Mouse (Mus musculus) forebrain, embryonic 15.5 days (tissue): ENCODE measurements around the gene Srebf2. TPM values are rescaled to one million over a fixed set of nuclear protein-coding genes. Genes with fewer than 3 reads are reported as not detected.

Experiments
- ATAC-seq: fragments of 200-750 bp; cut with Nextera tagmentation; replicated peaks from 2 replicates; pipeline ENCODE4 v1.8.0; 2017; ENCODE audit warnings: mild to moderate bottlenecking, moderate TSS enrichment, moderate library complexity
- H3K27ac ChIP-seq: fragments of 300-500 bp; sonication (generic); replicated peaks from 2 replicates; pipeline ENCODE4 v1.5.1; 2015; ENCODE audit warnings: mild to moderate bottlenecking, inconsistent platforms
- H3K27me3 ChIP-seq: fragments of 300-500 bp; sonication (generic); 2 replicates; pipeline ENCODE4 v1.6.1; 2015; ENCODE audit warnings: inconsistent platforms
- H3K36me3 ChIP-seq: fragments of 300-500 bp; sonication (generic); 2 replicates; pipeline ENCODE4 v1.6.1; 2015; ENCODE audit warnings: mild to moderate bottlenecking, inconsistent platforms
- H3K4me1 ChIP-seq: fragments of 300-500 bp; sonication (generic); 2 replicates; pipeline ENCODE4 v1.6.1; 2015; ENCODE audit warnings: inconsistent platforms
- H3K4me2 ChIP-seq: fragments of 300-500 bp; sonication (generic); replicated peaks from 2 replicates; pipeline ENCODE4 v1.6.1; 2015; ENCODE audit warnings: mild to moderate bottlenecking, inconsistent platforms
- H3K4me3 ChIP-seq: fragments of 300-500 bp; sonication (generic); 2 replicates; pipeline ENCODE4 v1.5.1; 2015; ENCODE audit warnings: mild to moderate bottlenecking, inconsistent platforms
- H3K9ac ChIP-seq: fragments of 300-500 bp; sonication (generic); replicated peaks from 2 replicates; pipeline ENCODE4 v1.6.1; 2015; ENCODE audit warnings: mild to moderate bottlenecking, inconsistent platforms
- H3K9me3 ChIP-seq: fragments of 300-500 bp; sonication (generic); 2 replicates; pipeline ENCODE4 v1.6.1; 2016; ENCODE audit warnings: inconsistent platforms
- WGBS: fragments of 180-500 bp; shearing (Covaris S2); methylation state at CpG from one replicate; pipeline ENCODE4 v1.1.7; 2015; ENCODE audit warnings: mixed read lengths; 5-methylcytosine and 5-hydroxymethylcytosine counted together
- polyA plus RNA-seq: library from polyadenylated mRNA; unstranded; fragments of >200 nt; fragmentation: Nextera tagmentation; extraction: Ambion mirVana; gene quantifications from 2 replicates; pipeline ENCODE4 v1.2.1, GENCODE M21; 2015

The Srebf2 gene
- polyA plus RNA-seq, 1 experiment from 2014 or later, result 225 TPM

DNA sequence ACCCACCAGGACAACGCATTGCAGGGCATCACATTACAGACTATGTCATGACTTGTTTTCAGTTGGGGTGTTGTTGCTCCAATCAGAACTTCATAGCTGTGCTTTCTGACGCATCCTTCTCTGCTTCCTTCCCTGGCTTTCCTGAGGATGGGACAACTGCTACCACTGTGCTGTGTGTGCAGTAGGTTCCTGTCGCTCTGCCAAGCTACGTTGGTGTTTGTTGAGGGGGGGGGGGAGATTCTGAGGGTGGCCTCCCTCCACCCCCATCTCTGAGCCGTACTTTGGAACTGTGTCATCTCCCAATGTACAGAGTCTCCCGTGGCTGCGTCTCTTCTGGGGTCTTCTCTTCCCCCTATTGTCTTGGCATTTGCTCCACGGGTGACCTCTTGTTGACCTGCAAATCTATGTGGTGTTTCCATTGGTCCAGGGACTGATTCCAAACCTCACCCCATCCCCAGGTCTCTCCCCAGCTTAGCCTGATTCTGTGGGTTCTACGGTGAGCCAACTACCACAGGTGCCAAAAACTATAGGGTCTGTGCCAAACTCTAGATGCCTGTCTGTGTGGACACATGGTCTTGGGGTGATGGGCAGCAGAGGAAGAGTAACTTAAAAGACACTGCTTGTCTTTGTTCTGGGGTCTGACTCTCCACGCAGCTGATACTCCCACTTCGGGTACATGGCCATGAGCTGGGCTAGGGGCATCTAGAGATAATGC lies 68.5 kb downstream of the Srebf2 start:
- no peak overlapping the region for H3K4me2 ChIP-seq
- no peaks in the 10 kb centered on the region for H3K36me3 ChIP-seq
- 34% methylated on average over 11 of the region's 11 CpGs for WGBS
- no peaks in the 10 kb centered on the region for H3K9me3 ChIP-seq
- no peak overlapping the region for H3K4me3 ChIP-seq
- H3K9ac ChIP-seq, result no peak overlapping the region
- peaks cover 37% of the 10 kb centered on the region for H3K4me1 ChIP-seq
- peaks cover 49% of the 10 kb centered on the region for H3K27me3 ChIP-seq
- H3K27ac ChIP-seq, result no peak overlapping the region
- ATAC-seq, result no peak

GRCm38 (mm10) chr15:82216142-82216827 lies 69.3 kb downstream of the Srebf2 start:
- Histone ChIP-seq H3K9ac (no peak overlapping the region), H3K4me1 (peaks cover 36% of the 10 kb centered on the region), H3K4me2 (no peak overlapping the region), H3K4me3 (no peak overlapping the region), H3K27me3 (peaks cover 41% of the 10 kb centered on the region), H3K36me3 (no peaks in the 10 kb centered on the region), H3K9me3 (no peaks in the 10 kb centered on the region), H3K27ac (no peak overlapping the region)
- 27% methylated on average over 20 of the region's 20 CpGs for WGBS
- ATAC-seq, result no peak

DNA sequence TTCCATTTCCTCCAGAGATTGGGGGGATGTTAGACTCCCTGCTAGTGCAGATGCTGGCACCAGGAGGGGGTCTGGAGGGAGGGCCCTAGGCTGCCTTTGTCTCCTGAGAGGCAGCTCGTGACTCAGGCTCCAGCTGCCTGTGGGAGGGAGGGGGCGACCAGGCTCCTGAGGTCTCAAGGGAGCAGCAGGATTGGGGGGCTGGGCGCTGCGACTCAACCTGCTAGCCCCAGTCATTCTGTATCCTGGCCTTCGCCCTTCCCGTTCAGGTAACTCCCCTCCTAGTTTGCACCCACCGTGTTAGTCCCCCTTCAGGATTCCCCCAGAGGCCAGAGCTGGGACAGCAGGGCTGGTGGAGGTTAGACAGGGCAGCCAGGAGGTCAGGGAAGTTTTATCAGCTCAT lies 70.1 kb downstream of the Srebf2 start:
- ATAC-seq, result peak; percentile 27
- H3K4me3 ChIP-seq, result no peak overlapping the region
- 19% methylated on average over 7 of the region's 7 CpGs for WGBS
- H3K4me1 ChIP-seq, result peaks cover 29% of the 10 kb centered on the region
- peaks cover 34% of the 10 kb centered on the region for H3K27me3 ChIP-seq
- H3K9me3 ChIP-seq, result no peaks in the 10 kb centered on the region
- no peak overlapping the region for H3K4me2 ChIP-seq
- no peaks in the 10 kb centered on the region for H3K36me3 ChIP-seq
- H3K27ac ChIP-seq, result no peak overlapping the region
- no peak overlapping the region for H3K9ac ChIP-seq

DNA sequence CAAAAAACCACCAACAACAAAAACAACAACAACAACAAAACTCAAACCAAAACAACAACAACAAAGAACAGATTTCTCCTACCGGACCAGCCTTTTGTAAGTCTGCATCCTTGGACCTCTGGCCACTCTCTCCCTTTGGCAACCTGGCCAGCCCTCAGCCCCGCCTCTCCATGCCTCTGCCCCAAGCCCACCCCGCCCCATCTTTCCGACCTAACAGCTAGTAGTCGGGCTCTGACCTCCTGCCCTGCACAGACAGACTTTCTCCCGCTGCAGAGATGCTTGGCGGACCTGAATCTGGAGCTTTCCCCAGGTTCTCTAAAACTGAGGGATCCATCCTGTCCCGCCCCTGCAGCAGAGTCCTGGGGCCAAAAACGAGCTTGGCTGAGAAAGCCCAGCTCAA lies 71.0 kb downstream of the Srebf2 start:
- no peak overlapping the region for H3K9ac ChIP-seq
- ATAC-seq, result no peak
- H3K27me3 ChIP-seq, result peaks cover 25% of the 10 kb centered on the region
- H3K9me3 ChIP-seq, result no peaks in the 10 kb centered on the region
- H3K27ac ChIP-seq, result no peak overlapping the region
- H3K4me3 ChIP-seq, result no peak overlapping the region
- H3K36me3 ChIP-seq, result no peaks in the 10 kb centered on the region
- H3K4me1 ChIP-seq, result peaks cover 20% of the 10 kb centered on the region
- WGBS, result 40% methylated on average over 9 of the region's 9 CpGs
- H3K4me2 ChIP-seq, result no peak overlapping the region

GRCm38 (mm10) chr15:82218778-82219666 lies 72.0 kb downstream of the Srebf2 start:
- Histone ChIP-seq H3K9me3 (no peaks in the 10 kb centered on the region), H3K27me3 (peaks cover 16% of the 10 kb centered on the region), H3K9ac (no peak overlapping the region), H3K4me3 (no peak overlapping the region), H3K4me1 (peaks cover 25% of the 10 kb centered on the region), H3K27ac (no peak overlapping the region), H3K4me2 (no peak overlapping the region), H3K36me3 (no peaks in the 10 kb centered on the region)
- WGBS, result 79% methylated on average over 26 of the region's 26 CpGs
- no peak for ATAC-seq

DNA sequence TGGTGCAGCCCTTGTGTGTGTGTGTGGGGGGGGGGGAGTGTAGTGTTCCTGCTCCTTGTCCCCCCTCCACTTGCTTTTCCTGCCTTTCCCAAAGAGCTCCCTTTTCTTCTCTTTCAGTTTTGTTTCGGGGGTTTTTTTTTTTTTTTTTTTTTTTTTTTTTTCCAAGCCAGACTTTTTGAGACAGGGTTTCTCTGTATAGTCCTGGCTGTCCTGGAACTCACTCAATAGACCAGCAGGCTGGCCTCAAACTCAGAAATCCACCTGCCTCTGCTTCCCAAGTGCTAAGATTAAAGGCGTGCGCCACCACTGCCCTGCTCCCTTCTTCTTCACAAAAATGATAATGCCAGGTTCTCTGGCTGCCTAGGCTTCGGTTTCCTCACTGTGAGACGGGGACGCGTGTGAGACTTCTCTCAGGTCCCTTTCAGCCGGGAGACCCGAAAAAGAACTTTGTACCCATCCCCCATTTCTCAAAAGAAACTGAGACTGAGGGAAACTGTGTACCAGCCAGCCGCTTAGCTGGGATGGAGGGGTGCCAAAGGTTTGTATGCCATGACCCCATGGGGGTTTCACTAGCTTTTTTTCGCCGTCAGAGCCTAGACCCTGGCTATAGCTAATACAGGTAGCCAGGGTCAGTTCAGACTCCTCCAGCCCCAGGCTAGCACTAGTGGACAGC lies 73.2 kb downstream of the Srebf2 start:
- WGBS, result 42% methylated on average over 12 of the region's 12 CpGs
- no peak for ATAC-seq
- H3K4me1 ChIP-seq, result peaks cover 31% of the 10 kb centered on the region
- peaks cover 11% of the 10 kb centered on the region for H3K27me3 ChIP-seq
- no peak overlapping the region for H3K4me3 ChIP-seq
- no peaks in the 10 kb centered on the region for H3K36me3 ChIP-seq
- no peak overlapping the region for H3K4me2 ChIP-seq
- H3K27ac ChIP-seq, result no peak overlapping the region
- H3K9me3 ChIP-seq, result no peaks in the 10 kb centered on the region
- H3K9ac ChIP-seq, result no peak overlapping the region

- ATAC-seq, result no peak
- Histone ChIP-seq H3K4me2 (no peak overlapping the region), H3K4me1 (peaks cover 19% of the 10 kb centered on the region), H3K9me3 (no peaks in the 10 kb centered on the region), H3K27ac (no peak overlapping the region), H3K36me3 (no peaks in the 10 kb centered on the region), H3K4me3 (no peak overlapping the region), H3K27me3 (0 out of 2 replicates have a peak, but pooled peaks cover 3% of the 10 kb centered on the region), H3K9ac (no peak overlapping the region)
- 65% methylated on average over 14 of the region's 14 CpGs for WGBS
Observed at GRCm38 (mm10) chr15:82221104-82221860, 74.3 kb downstream of the Srebf2 start.

DNA sequence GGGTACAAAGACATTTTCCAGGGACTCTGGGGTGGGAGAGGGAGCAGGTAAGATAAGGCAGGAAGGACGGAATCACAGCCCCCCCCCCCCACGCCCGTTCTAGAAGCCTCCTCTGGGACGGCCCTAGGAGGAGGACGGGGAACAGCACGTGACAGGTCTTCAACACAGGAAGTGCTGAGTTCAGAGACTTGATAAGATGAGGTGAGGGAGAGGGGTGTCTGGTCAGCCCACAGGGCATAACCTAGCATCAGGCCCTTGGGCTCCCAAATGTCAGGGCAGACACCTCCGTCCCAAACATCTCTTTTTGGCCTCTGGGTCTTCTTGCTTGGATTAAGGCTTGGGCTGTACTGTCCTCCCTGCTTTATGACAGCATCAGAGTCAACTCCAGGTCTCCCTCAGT lies 76.3 kb downstream of the Srebf2 start:
- ATAC-seq, result no peak
- peaks cover 10% of the 10 kb centered on the region for H3K4me1 ChIP-seq
- no peak overlapping the region for H3K4me3 ChIP-seq
- H3K27ac ChIP-seq, result no peak overlapping the region
- peak overlapping the region; percentile 59; the same call in 1 of the 2 replicates for H3K4me2 ChIP-seq
- H3K9me3 ChIP-seq, result no peaks in the 10 kb centered on the region
- 65% methylated on average over 7 of the region's 7 CpGs for WGBS
- no peaks in the 10 kb centered on the region for H3K36me3 ChIP-seq
- H3K9ac ChIP-seq, result no peak overlapping the region
- 0 out of 2 replicates have a peak, but pooled peaks cover 3% of the 10 kb centered on the region for H3K27me3 ChIP-seq

- 0 out of 2 replicates have a peak, but pooled peaks have one; percentile 55 for ATAC-seq
- H3K4me3 ChIP-seq, result peak within 1 kb of the TSS; percentile 33
Observed at GRCm38 (mm10) chr15:82223657-82224601, 76.9 kb downstream of the Srebf2 start, which contains the start of gene Tnfrsf13c. Tnfrsf13c (minus strand) TSS chr15:82224369.

GRCm38 (mm10) chr15:82224602-82225215 lies 77.7 kb downstream of the Srebf2 start:
- Histone ChIP-seq H3K36me3 (no peaks in the 10 kb centered on the region), H3K27me3 (0 out of 2 replicates have a peak, but pooled peaks cover 3% of the 10 kb centered on the region), H3K4me1 (peaks cover 10% of the 10 kb centered on the region), H3K4me2 (peak overlapping the region; percentile 59), H3K27ac (no peak overlapping the region), H3K9ac (no peak overlapping the region), H3K4me3 (peak overlapping the region; percentile 33; the same call in 1 of the 2 replicates), H3K9me3 (no peaks in the 10 kb centered on the region)
- 37% methylated on average over 7 of the region's 7 CpGs for WGBS
- no peak for ATAC-seq

More at GRCm38 (mm10) chr15:82223657-82224601, 76.9 kb downstream of the Srebf2 start, which contains the start of gene Tnfrsf13c:
- 0 out of 2 replicates have a peak, but pooled peaks cover 3% of the 10 kb centered on the region for H3K27me3 ChIP-seq
- H3K36me3 ChIP-seq, result no peaks in the 10 kb centered on the region
- H3K27ac ChIP-seq, result no peak within 1 kb of the TSS
- H3K4me1 ChIP-seq, result peaks cover 10% of the 10 kb centered on the region
- peak within 1 kb of the TSS; percentile 42 for H3K9ac ChIP-seq
- 2% methylated on average over 40 of the region's 44 CpGs for WGBS
- H3K9me3 ChIP-seq, result no peaks in the 10 kb centered on the region
- H3K4me2 ChIP-seq, result peak within 1 kb of the TSS; percentile 59
